Comparison of ENCODE assay signal across 28 mouse cellular contexts in the genomic region with DNA sequence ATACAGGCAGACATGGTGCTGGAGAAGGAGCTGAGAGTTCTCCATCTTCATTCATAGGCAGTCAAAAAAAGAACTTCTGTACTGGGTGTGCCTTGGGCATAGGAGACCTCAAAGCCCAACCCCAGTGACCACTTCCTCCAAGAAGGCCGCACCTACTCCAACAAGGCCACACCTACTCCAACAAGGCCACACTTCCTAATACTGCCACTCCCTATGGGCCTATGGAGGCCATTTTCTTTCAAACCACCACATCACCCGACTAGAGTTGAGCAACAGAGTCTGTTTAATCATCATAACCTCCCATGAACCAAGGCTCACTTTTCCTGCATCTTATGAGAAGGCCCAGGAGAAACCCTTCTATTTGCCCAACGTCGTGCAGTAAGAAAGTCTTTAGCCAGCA. TPM values are rescaled to one million over a fixed set of nuclear protein-coding genes. Genes with fewer than 3 reads are reported as not detected.
"Had no signal": no experiment of that assay in that cellular context is flagged by ENCODE, and none has a peak within 500 bp of the region (broad histone marks: within the 10 kb centered on the region; RNA-seq: fewer than 3 reads in every experiment).

No protein-coding gene starts in this region.

- ATAC-seq: liver, embryonic 12.5 days had no signal

- H3K4me3 ChIP-seq: kidney, embryonic 15.5 days; limb, embryonic 13.5 days; liver, embryonic 12.5 days; liver, embryonic 15.5 days; lung, embryonic 15.5 days had no signal

- H3K9me3 ChIP-seq: kidney, embryonic 15.5 days; liver, embryonic 15.5 days; lung, embryonic 15.5 days had no signal

- H3K9ac ChIP-seq: kidney, embryonic 15.5 days; limb, embryonic 13.5 days; liver, embryonic 12.5 days; liver, embryonic 15.5 days; lung, embryonic 15.5 days had no signal

- H3K4me1 ChIP-seq: liver, embryonic 12.5 days; liver, embryonic 15.5 days had no signal

- H3K27ac ChIP-seq: kidney, embryonic 15.5 days; limb, embryonic 13.5 days; liver, embryonic 12.5 days; liver, embryonic 15.5 days; lung, embryonic 15.5 days; stomach, postnatal 0 days had no signal

- H3K4me2 ChIP-seq: kidney, embryonic 15.5 days; limb, embryonic 13.5 days; liver, embryonic 12.5 days; liver, embryonic 15.5 days; lung, embryonic 15.5 days; midbrain, embryonic 11.5 days had no signal

- H3K27me3 ChIP-seq: kidney, embryonic 15.5 days; limb, embryonic 13.5 days; liver, embryonic 12.5 days; liver, embryonic 15.5 days; lung, embryonic 15.5 days had no signal

- DNase-seq: left cerebral cortex, postnatal 4 days; liver; lung, adult 18-20 months; lung, postnatal 10 days; lung, postnatal 36 days; midbrain, embryonic 14.5 days; right cerebral cortex, adult 18-20 months; right cerebral cortex, postnatal 14 days; right cerebral cortex, postnatal 4 days; thymus, adult 2 months; thymus, postnatal 14 days; thymus, postnatal 4 days had no signal

- H3K36me3 ChIP-seq: kidney, embryonic 15.5 days; limb, embryonic 13.5 days; liver, embryonic 12.5 days; liver, embryonic 15.5 days; lung, embryonic 15.5 days had no signal

RNA-seq across cellular contexts. Expression of gene I0C0044D17Rik, which starts 21.6 kb away (rescaled TPM):
- total RNA-seq: layer of hippocampus, adult 8-10 months; layer of hippocampus, postnatal 14 days; left cerebral cortex, adult 8-10 months; left cerebral cortex, postnatal 14 days; left cerebral cortex, postnatal 4 days; megakaryocyte-erythroid progenitor cell, adult 5-6 weeks; midbrain, postnatal 0 days had no signal
- polyA plus RNA-seq: kidney, embryonic 15.5 days; limb, embryonic 13.5 days; liver, embryonic 12.5 days; liver, embryonic 15.5 days; lung, embryonic 15.5 days; midbrain, embryonic 11.5 days; midbrain, embryonic 14.5 days; midbrain, postnatal 0 days; neural tube, embryonic 11.5 days; neural tube, embryonic 14.5 days; stomach, embryonic 14.5 days; stomach, postnatal 0 days; thymus, adult 2 months had no signal

RNA-seq across cellular contexts. Expression of gene Kank4, which starts 27.9 kb away (rescaled TPM):
- total RNA-seq: megakaryocyte-erythroid progenitor cell, adult 5-6 weeks had no signal
